Mouse (Mus musculus): ENCODE measurements around the gene Crbn. TPM values are rescaled to one million over a fixed set of nuclear protein-coding genes. Genes with fewer than 3 reads are reported as not detected.

Crbn gene
- polyA plus RNA-seq, 1 experiment = 17.7 TPM

GRCm38 (mm10) chr6:106747804-106748203 is 52.1 kb downstream of the Crbn start:
- Histone ChIP-seq H3K36me3 (ENCODE audit: control insufficient read depth, insufficient read depth, low read length) (no peaks in the 10 kb centered on the region), H3K27me3 (replicated peaks; ENCODE audit: control insufficient read depth, insufficient read depth, low read length) (no peaks in the 10 kb centered on the region), H3K4me3 (ENCODE audit: insufficient read depth, low read depth, low read length) (no peak overlapping the region), H3K4me1 (ENCODE audit: control insufficient read depth, insufficient read depth, low read length) (no peaks in the 10 kb centered on the region), H3K27ac (ENCODE audit: insufficient read depth, low read depth, low read length) (no peak overlapping the region)
- DNase-seq = no peak
- WGBS = 85% methylated on average over 3 of the region's 3 CpGs
- no peak for TF ChIP-seq CTCF (conservative IDR thresholded peaks at IDR 0.05; ENCODE audit: insufficient read depth, insufficient read length, low read depth, low read length)
- no peak for TF ChIP-seq POLR2A (IDR thresholded peaks at IDR 0.05; ENCODE audit: low read depth, low read length)

DNA sequence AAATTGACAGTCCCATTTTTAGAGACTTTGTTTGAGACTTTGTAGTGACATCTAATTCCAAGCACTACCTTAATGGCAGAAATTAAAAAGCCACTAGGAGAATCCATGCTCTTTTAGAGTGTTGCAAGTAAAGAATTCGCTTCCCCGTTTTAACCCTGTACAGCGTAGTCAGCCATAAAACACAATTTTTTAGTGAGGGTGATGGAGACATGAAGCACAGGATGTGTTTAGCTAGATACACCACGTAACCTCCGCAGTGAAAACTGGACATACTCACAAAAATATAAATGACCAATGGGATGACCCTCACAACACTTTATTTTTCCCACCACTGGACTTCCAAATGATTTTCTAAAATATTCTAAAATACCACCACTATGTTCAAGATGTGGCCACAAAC is 52.6 kb downstream of the Crbn start:
- no peak for DNase-seq
- 92% methylated on average over 5 of the region's 5 CpGs for WGBS
- no peak overlapping the region for H3K27ac ChIP-seq (ENCODE audit: insufficient read depth, low read depth, low read length)
- TF ChIP-seq CTCF (conservative IDR thresholded peaks at IDR 0.05; ENCODE audit: insufficient read depth, insufficient read length, low read depth, low read length) = no peak
- no peak for TF ChIP-seq POLR2A (IDR thresholded peaks at IDR 0.05; ENCODE audit: low read depth, low read length)
- H3K36me3 ChIP-seq (ENCODE audit: control insufficient read depth, insufficient read depth, low read length) = no peaks in the 10 kb centered on the region
- H3K4me1 ChIP-seq (ENCODE audit: control insufficient read depth, insufficient read depth, low read length) = no peaks in the 10 kb centered on the region
- H3K4me3 ChIP-seq (ENCODE audit: insufficient read depth, low read depth, low read length) = no peak overlapping the region
- no peaks in the 10 kb centered on the region for H3K27me3 ChIP-seq (replicated peaks; ENCODE audit: control insufficient read depth, insufficient read depth, low read length)

DNA sequence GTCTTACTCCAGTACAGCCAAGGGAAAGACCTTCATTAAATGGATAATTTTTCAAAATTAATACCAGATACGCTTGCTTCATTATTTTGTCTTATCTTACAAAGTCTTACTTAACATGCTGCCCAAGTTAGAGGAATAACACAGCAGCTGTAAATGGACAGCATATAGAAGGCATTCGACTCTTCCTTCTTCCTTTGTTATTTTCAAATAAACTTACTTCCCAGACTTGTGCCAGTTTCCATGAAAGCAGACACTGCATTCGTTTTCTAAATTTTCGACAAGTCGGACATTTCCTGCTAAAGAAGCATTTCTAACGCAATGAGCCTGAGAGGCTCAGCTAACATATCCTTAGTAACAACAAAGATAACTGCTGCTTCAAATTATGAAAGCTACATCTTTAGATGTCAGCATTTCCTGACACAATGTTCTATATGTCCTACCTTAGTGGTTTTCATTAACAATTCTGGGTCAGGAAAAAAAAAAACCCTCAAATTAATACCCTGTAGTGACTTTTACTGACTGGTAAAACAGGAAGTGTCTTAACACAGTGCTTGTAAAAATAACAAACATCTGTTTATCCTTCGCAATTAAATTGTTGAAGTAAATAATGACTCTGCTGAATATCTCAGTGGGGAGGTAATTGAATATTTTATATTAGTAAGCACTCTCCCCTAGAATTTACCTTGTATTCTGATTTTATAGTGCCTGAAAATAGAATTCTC is 54.0 kb downstream of the Crbn start:
- TF ChIP-seq CTCF (conservative IDR thresholded peaks at IDR 0.05; ENCODE audit: insufficient read depth, insufficient read length, low read depth, low read length) = no peak
- TF ChIP-seq POLR2A (IDR thresholded peaks at IDR 0.05; ENCODE audit: low read depth, low read length) = no peak
- H3K27ac ChIP-seq (ENCODE audit: insufficient read depth, low read depth, low read length) = no peak overlapping the region
- no peaks in the 10 kb centered on the region for H3K36me3 ChIP-seq (ENCODE audit: control insufficient read depth, insufficient read depth, low read length)
- H3K27me3 ChIP-seq (replicated peaks; ENCODE audit: control insufficient read depth, insufficient read depth, low read length) = no peaks in the 10 kb centered on the region
- no peak for DNase-seq
- H3K4me3 ChIP-seq (ENCODE audit: insufficient read depth, low read depth, low read length) = no peak overlapping the region
- H3K4me1 ChIP-seq (ENCODE audit: control insufficient read depth, insufficient read depth, low read length) = no peaks in the 10 kb centered on the region
- 67% methylated on average over 7 of the region's 7 CpGs for WGBS

DNA sequence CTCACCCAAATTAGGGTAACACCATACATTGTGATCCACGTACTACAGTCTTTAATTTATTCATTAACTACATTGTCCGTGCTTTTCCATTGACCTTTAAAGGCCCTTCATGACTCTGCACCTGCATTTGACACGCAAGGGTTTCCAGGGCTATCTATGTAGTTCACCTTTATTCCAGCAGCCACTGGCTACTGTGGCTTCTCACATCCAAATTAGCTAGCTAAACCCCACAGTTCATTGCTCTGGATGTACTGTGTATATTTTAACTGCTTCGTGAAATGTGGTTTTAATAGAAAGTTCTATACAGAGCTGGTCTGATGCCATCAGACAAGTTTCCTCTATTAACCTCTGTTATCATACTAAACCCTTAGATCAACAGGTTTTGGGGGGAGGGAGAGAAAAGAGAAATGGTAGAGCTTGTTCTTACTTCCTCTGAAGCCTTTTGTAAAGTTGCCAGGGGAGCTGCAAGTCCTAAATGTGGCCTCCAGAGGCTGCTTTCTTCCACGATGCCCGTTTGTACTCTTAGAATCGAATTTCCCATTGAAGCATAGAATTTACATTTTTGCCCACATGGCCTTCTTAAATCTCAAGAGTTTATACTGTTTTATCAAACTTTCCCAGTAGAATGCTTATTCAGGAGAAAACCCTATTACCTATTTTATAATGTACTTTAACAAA is 56.2 kb downstream of the Crbn start:
- DNase-seq = no peak
- TF ChIP-seq CTCF (conservative IDR thresholded peaks at IDR 0.05; ENCODE audit: insufficient read depth, insufficient read length, low read depth, low read length) = no peak
- no peak for TF ChIP-seq POLR2A (IDR thresholded peaks at IDR 0.05; ENCODE audit: low read depth, low read length)
- no peaks in the 10 kb centered on the region for H3K4me1 ChIP-seq (ENCODE audit: control insufficient read depth, insufficient read depth, low read length)
- H3K4me3 ChIP-seq (ENCODE audit: insufficient read depth, low read depth, low read length) = no peak overlapping the region
- H3K36me3 ChIP-seq (ENCODE audit: control insufficient read depth, insufficient read depth, low read length) = no peaks in the 10 kb centered on the region
- H3K27me3 ChIP-seq (replicated peaks; ENCODE audit: control insufficient read depth, insufficient read depth, low read length) = no peaks in the 10 kb centered on the region
- H3K27ac ChIP-seq (ENCODE audit: insufficient read depth, low read depth, low read length) = no peak overlapping the region
- 63% methylated on average over 7 of the region's 7 CpGs for WGBS

- TF ChIP-seq POLR2A (IDR thresholded peaks at IDR 0.05; ENCODE audit: low read depth, low read length) = no peak
- no peak for TF ChIP-seq CTCF (conservative IDR thresholded peaks at IDR 0.05; ENCODE audit: insufficient read depth, insufficient read length, low read depth, low read length)
- 85% methylated on average over 1 of the region's 1 CpGs for WGBS
- Histone ChIP-seq H3K4me1 (ENCODE audit: control insufficient read depth, insufficient read depth, low read length) (no peaks in the 10 kb centered on the region), H3K27ac (ENCODE audit: insufficient read depth, low read depth, low read length) (no peak overlapping the region), H3K36me3 (ENCODE audit: control insufficient read depth, insufficient read depth, low read length) (no peaks in the 10 kb centered on the region), H3K4me3 (ENCODE audit: insufficient read depth, low read depth, low read length) (no peak overlapping the region), H3K27me3 (replicated peaks; ENCODE audit: control insufficient read depth, insufficient read depth, low read length) (no peaks in the 10 kb centered on the region)
- no peak for DNase-seq
These were observed 59.5 kb downstream of the Crbn start for GRCm38 (mm10) chr6:106740244-106740825.

DNA sequence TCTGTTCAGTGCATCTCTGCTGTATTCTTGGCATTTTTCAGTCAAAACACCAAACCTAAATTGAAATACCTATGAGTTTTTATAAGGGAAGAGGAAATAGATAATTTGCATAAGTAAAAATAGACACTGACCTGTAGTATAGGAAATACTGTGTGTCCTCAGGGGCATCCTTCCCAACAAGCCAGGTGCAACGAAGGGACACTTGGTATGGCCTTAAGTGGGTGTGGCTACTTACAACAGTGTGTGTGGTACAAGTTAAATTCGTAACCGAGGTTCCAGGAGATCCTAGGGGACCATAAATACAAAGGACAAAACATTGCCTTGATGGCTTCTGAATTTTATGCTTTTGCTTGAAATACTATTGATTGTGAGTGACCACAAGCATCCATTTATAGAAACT is 61.6 kb downstream of the Crbn start:
- 79% methylated on average over 3 of the region's 3 CpGs for WGBS

DNA sequence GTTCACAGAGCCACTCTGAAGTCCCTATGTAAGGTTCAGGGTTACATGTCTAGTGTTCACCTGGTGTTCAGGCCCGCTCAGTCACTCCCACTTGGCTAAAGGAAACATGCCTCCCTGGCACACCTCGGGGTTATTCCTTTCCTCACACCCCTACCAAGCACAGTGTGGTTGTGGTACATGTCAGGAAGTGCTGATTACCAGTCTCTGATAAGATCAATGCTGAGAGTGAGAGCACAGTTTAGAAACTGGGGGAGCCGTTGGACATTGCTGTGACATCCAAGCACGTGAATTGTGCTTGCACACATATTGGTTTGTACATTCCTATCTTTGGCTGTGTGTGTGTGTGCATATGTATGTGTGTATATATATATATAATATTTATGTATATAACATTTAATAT is 67.3 kb downstream of the Crbn start:
- H3K4me3 ChIP-seq (ENCODE audit: insufficient read depth, low read depth, low read length) = no peak overlapping the region
- TF ChIP-seq CTCF (conservative IDR thresholded peaks at IDR 0.05; ENCODE audit: insufficient read depth, insufficient read length, low read depth, low read length) (no peak), POLR2A (IDR thresholded peaks at IDR 0.05; ENCODE audit: low read depth, low read length) (no peak)
- no peaks in the 10 kb centered on the region for H3K36me3 ChIP-seq (ENCODE audit: control insufficient read depth, insufficient read depth, low read length)
- 73% methylated on average over 4 of the region's 4 CpGs for WGBS
- no peaks in the 10 kb centered on the region for H3K27me3 ChIP-seq (replicated peaks; ENCODE audit: control insufficient read depth, insufficient read depth, low read length)
- H3K27ac ChIP-seq (ENCODE audit: insufficient read depth, low read depth, low read length) = no peak overlapping the region
- no peak for DNase-seq
- peaks cover 11% of the 10 kb centered on the region; the same call in 1 of the 2 replicates for H3K4me1 ChIP-seq (ENCODE audit: control insufficient read depth, insufficient read depth, low read length)

More for the DNA sequence above, 61.6 kb downstream of the Crbn start:
- no peak overlapping the region for H3K4me3 ChIP-seq (ENCODE audit: insufficient read depth, low read depth, low read length)
- H3K4me1 ChIP-seq (ENCODE audit: control insufficient read depth, insufficient read depth, low read length) = no peaks in the 10 kb centered on the region
- no peaks in the 10 kb centered on the region for H3K27me3 ChIP-seq (replicated peaks; ENCODE audit: control insufficient read depth, insufficient read depth, low read length)
- no peak overlapping the region for H3K27ac ChIP-seq (ENCODE audit: insufficient read depth, low read depth, low read length)
- H3K36me3 ChIP-seq (ENCODE audit: control insufficient read depth, insufficient read depth, low read length) = no peaks in the 10 kb centered on the region
- no peak for TF ChIP-seq POLR2A (IDR thresholded peaks at IDR 0.05; ENCODE audit: low read depth, low read length)
- no peak for TF ChIP-seq CTCF (conservative IDR thresholded peaks at IDR 0.05; ENCODE audit: insufficient read depth, insufficient read length, low read depth, low read length)
- no peak for DNase-seq

Other genes with a start within 250 kb of the Crbn start
- 0.37 and 0.94 TPM in 2 replicates for gene Il5ra, start 51.0 kb downstream of the Crbn start, polyA plus RNA-seq (2012; rRNA removed)
- gene Trnt1, start 31.0 kb downstream of the Crbn start, polyA plus RNA-seq (2012; rRNA removed) = 6.9 and 9.4 TPM in 2 replicates

Measured in kidney, adult 2 months (tissue).